Mouse (Mus musculus): ENCODE data around the gene LTO1.

- peak; percentile 91 for TF ChIP-seq CTCF (IDR thresholded peaks at IDR 0.05; ENCODE audit: low read depth)
- TF ChIP-seq EP300 (IDR thresholded peaks at IDR 0.05; ENCODE audit: low read depth), result no peak
Observed at GRCm38 (mm10) chr7:144906708-144907397, 8.0 kb upstream of the LTO1 start.
